Mouse (Mus musculus): ENCODE measurements around the gene Iqcd.

DNA sequence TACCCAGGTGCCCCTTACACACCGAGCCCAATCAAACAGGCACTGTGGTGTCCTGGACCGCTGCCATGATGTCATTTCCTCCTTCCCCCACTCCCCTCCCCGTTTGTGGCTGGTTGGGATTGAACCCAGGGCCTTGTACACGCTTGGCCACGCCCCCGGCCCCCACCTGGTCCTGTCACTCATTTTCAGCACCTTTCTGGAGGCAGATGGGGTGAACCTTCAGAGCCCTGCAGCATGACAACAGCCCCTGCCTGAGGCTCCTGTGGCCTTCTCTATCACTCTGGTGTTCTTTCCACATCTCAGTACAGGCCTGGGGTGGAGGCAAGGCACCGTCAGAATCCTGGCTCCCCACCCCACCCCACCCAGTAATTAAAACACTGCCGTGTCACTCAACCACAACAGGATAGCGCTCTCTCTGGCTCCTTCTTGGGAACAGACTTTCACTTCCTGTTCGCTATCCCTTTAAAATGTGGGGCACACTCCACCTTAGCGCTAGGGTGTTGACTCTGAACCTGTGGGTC lies 12.0 kb upstream of the Iqcd start:
- TF ChIP-seq POLR2A (IDR thresholded peaks at IDR 0.05; ENCODE audit: extremely low read depth, insufficient read depth, low read length) = no peak
- TF ChIP-seq CTCF (IDR thresholded peaks at IDR 0.05; ENCODE audit: low read depth, low read length) = no peak
